Mouse (Mus musculus): ENCODE data around the gene Mup6. TPM values are rescaled to one million over a fixed set of nuclear protein-coding genes. Genes with fewer than 3 reads are reported as not detected.

Mup6 gene
- not detected in 2 replicates for polyA plus RNA-seq (2014; fragmentation: Nextera tagmentation; extraction: Ambion mirVana)

- 47% methylated on average over 3 of the region's 3 CpGs for WGBS
- H3K27ac ChIP-seq (replicated peaks in 1 of 2; ENCODE audit: control insufficient read depth in 1 of 2, insufficient read depth in 1 of 2, low read depth in 2 of 2, low read length in 2 of 2): no peak within 1 kb of the TSS
- no peak within 1 kb of the TSS for H3K4me2 ChIP-seq (ENCODE audit: low read length)
- ATAC-seq (ENCODE audit: insufficient number of reproducible peaks, insufficient read depth, low FRiP score, low read depth): no peak
- no peaks in the 10 kb centered on the region for H3K4me1 ChIP-seq (ENCODE audit: control insufficient read depth in 2 of 2, insufficient read depth in 2 of 2, low read length in 2 of 2)
- no peaks in the 10 kb centered on the region for H3K36me3 ChIP-seq (ENCODE audit: control insufficient read depth, insufficient read depth, low read length)
- no peaks in the 10 kb centered on the region for H3K9me3 ChIP-seq (ENCODE audit: control insufficient read depth, low read length)
- H3K9ac ChIP-seq (ENCODE audit: low read length): no peak within 1 kb of the TSS
- no peaks in the 10 kb centered on the region for H3K27me3 ChIP-seq (ENCODE audit: control insufficient read depth, insufficient read depth, low read length)
- H3K4me3 ChIP-seq (ENCODE audit: control insufficient read depth in 1 of 2, insufficient read depth in 1 of 2, low read depth in 1 of 2, low read length in 2 of 2): no peak within 1 kb of the TSS
Observed at GRCm38 (mm10) chr4:59963405-59964344, at the start of gene Mup6. Gene Mup6, plus strand, starts transcription at chr4:59964294.

- Histone ChIP-seq H3K4me1 (ENCODE audit: control insufficient read depth in 2 of 2, insufficient read depth in 2 of 2, low read length in 2 of 2) (no peaks in the 10 kb centered on the region; a peak in 1 of 4 replicates), H3K4me2 (ENCODE audit: low read length) (no peak within 1 kb of the TSS), H3K4me3 (ENCODE audit: control insufficient read depth in 1 of 2, insufficient read depth in 1 of 2, low read depth in 1 of 2, low read length in 2 of 2) (no peak within 1 kb of the TSS), H3K9ac (ENCODE audit: low read length) (no peak within 1 kb of the TSS), H3K27ac (replicated peaks in 1 of 2; ENCODE audit: control insufficient read depth in 1 of 2, insufficient read depth in 1 of 2, low read depth in 2 of 2, low read length in 2 of 2) (no peak within 1 kb of the TSS), H3K9me3 (ENCODE audit: control insufficient read depth, low read length) (no peaks in the 10 kb centered on the region), H3K36me3 (ENCODE audit: control insufficient read depth, insufficient read depth, low read length) (no peaks in the 10 kb centered on the region), H3K27me3 (ENCODE audit: control insufficient read depth, insufficient read depth, low read length) (no peaks in the 10 kb centered on the region; the same call in 1 of the 2 replicates)
- peak; percentile 44; the same call in 1 of the 2 replicates for ATAC-seq (ENCODE audit: insufficient number of reproducible peaks, insufficient read depth, low FRiP score, low read depth)
- 25% methylated on average over 22 of the region's 22 CpGs for WGBS
Observed at GRCm38 (mm10) chr4:59914608-59915403, 49.3 kb upstream of the Mup6 start, which contains the start of gene Slc46a2. Gene Slc46a2, minus strand, starts transcription at chr4:59915056.

DNA sequence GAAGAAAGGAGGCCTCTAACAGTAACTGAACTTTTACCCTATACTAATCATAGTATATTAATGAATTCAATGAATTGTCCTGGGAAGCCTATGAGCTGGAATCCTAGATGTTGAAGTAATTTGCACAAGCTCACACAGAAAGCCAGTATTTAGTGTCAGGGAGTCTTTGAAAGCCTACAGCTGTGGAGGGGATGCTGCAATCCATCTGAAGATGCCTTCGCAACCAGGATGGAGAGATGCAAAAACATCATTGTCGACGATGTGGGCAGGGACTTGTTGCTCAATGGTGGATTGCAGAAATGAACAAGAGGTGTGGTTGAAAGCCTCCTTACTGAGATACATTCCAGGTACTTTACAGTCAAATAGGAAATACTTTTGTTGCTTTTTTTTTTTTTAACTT is 46.1 kb upstream of the Mup6 start:
- H3K36me3 ChIP-seq (ENCODE audit: control insufficient read depth, insufficient read depth, low read length): no peaks in the 10 kb centered on the region
- H3K27ac ChIP-seq (replicated peaks in 1 of 2; ENCODE audit: control insufficient read depth in 1 of 2, insufficient read depth in 1 of 2, low read depth in 2 of 2, low read length in 2 of 2): no peak overlapping the region
- no peak for ATAC-seq (ENCODE audit: insufficient number of reproducible peaks, insufficient read depth, low FRiP score, low read depth)
- H3K9ac ChIP-seq (ENCODE audit: low read length): no peak overlapping the region
- H3K4me1 ChIP-seq (ENCODE audit: control insufficient read depth in 2 of 2, insufficient read depth in 2 of 2, low read length in 2 of 2): no peaks in the 10 kb centered on the region; a peak in 1 of 4 replicates
- H3K4me3 ChIP-seq (ENCODE audit: control insufficient read depth in 1 of 2, insufficient read depth in 1 of 2, low read depth in 1 of 2, low read length in 2 of 2): no peak overlapping the region
- no peaks in the 10 kb centered on the region; the same call in 1 of the 2 replicates for H3K27me3 ChIP-seq (ENCODE audit: control insufficient read depth, insufficient read depth, low read length)
- 93% methylated on average over 3 of the region's 3 CpGs for WGBS
- H3K9me3 ChIP-seq (ENCODE audit: control insufficient read depth, low read length): no peaks in the 10 kb centered on the region
- no peak overlapping the region for H3K4me2 ChIP-seq (ENCODE audit: low read length)

DNA sequence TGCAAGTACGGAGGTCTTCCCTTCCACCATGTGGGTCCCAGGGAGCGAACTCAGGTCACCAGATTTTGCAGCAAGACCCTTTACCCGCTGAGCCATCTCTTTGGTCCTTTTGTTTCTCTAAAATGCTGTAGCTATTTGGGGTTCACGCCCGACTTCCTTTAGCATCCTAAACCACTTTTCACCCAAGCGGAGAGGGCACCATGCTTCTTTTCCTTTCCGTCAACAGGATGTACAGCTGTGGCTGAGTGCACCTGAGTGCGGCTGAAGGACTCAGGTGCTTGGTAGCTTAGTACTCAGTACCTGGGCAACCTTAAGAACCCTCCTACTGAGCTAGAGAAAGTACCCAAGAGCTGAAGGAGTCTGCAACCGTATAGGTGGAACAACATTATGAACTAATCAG is 39.0 kb upstream of the Mup6 start:
- H3K4me2 ChIP-seq (ENCODE audit: low read length): no peak overlapping the region
- H3K9ac ChIP-seq (ENCODE audit: low read length): no peak overlapping the region
- H3K36me3 ChIP-seq (ENCODE audit: control insufficient read depth, insufficient read depth, low read length): no peaks in the 10 kb centered on the region
- WGBS: 88% methylated on average over 9 of the region's 9 CpGs
- no peaks in the 10 kb centered on the region for H3K9me3 ChIP-seq (ENCODE audit: control insufficient read depth, low read length)
- H3K27me3 ChIP-seq (ENCODE audit: control insufficient read depth, insufficient read depth, low read length): no peaks in the 10 kb centered on the region
- H3K27ac ChIP-seq (replicated peaks in 1 of 2; ENCODE audit: control insufficient read depth in 1 of 2, insufficient read depth in 1 of 2, low read depth in 2 of 2, low read length in 2 of 2): no peak overlapping the region
- no peak overlapping the region for H3K4me3 ChIP-seq (ENCODE audit: control insufficient read depth in 1 of 2, insufficient read depth in 1 of 2, low read depth in 1 of 2, low read length in 2 of 2)
- H3K4me1 ChIP-seq (ENCODE audit: control insufficient read depth in 2 of 2, insufficient read depth in 2 of 2, low read length in 2 of 2): peaks cover 2 to 10% of the 10 kb centered on the region in 2 experiments; a peak in 1 of 4 replicates
- no peak for ATAC-seq (ENCODE audit: insufficient number of reproducible peaks, insufficient read depth, low FRiP score, low read depth)

- 0 out of 2 replicates have a peak, but pooled peaks have one; percentile 24 for ATAC-seq (ENCODE audit: insufficient number of reproducible peaks, insufficient read depth, low FRiP score, low read depth)
- Histone ChIP-seq H3K27me3 (ENCODE audit: control insufficient read depth, insufficient read depth, low read length) (no peaks in the 10 kb centered on the region), H3K9ac (ENCODE audit: low read length) (no peak overlapping the region), H3K4me2 (ENCODE audit: low read length) (no peak overlapping the region), H3K4me1 (ENCODE audit: control insufficient read depth in 2 of 2, insufficient read depth in 2 of 2, low read length in 2 of 2) (peaks cover 2 to 10% of the 10 kb centered on the region in 2 experiments; a peak in 1 of 4 replicates), H3K9me3 (ENCODE audit: control insufficient read depth, low read length) (no peaks in the 10 kb centered on the region), H3K4me3 (ENCODE audit: control insufficient read depth in 1 of 2, insufficient read depth in 1 of 2, low read depth in 1 of 2, low read length in 2 of 2) (no peak overlapping the region), H3K27ac (replicated peaks in 1 of 2; ENCODE audit: control insufficient read depth in 1 of 2, insufficient read depth in 1 of 2, low read depth in 2 of 2, low read length in 2 of 2) (no peak overlapping the region), H3K36me3 (ENCODE audit: control insufficient read depth, insufficient read depth, low read length) (no peaks in the 10 kb centered on the region)
- 77% methylated on average over 3 of the region's 3 CpGs for WGBS
Observed at GRCm38 (mm10) chr4:59927666-59928065, 36.4 kb upstream of the Mup6 start.

- 0 out of 2 replicates have a peak, but pooled peaks have one; percentile 41 for ATAC-seq (ENCODE audit: insufficient number of reproducible peaks, insufficient read depth, low FRiP score, low read depth)
- WGBS: 15% methylated on average over 6 of the region's 6 CpGs
Observed at GRCm38 (mm10) chr4:59928347-59928746, 35.7 kb upstream of the Mup6 start.

DNA sequence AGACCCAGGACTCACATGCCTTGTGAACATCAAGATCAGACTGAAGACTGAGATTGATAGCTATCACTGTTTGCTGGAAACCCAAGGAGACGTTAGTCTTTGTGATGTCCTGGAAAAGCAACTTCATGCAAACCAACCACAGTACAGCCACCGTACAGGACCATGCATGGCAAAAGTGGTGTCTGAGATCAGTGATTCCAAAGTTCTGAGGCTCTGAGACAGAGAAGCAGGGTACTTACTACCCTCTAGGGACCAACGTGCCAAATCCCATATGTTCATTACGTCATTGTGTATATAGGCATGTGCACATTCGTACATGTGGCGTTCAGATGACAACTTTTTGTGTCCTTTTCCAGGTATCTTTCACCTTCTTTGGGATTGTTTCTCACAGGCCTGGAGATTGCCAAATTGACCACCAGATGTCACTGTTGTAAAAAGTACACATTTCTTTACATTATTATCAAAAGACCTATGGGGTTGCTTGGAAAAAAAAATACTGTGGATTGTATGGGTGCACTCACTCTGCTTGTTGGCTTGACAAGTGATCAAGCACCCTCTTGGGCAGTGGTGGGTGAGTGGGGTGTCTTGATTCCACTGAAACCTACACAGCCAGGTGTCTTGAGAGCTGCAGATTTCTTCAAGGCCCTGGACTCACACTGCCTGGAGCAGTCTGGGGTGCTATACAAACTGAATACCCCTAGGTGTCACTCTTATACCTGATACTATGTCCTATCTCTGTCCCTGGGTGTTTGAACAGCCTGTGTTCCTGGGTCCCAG is 31.4 kb upstream of the Mup6 start:
- ATAC-seq (ENCODE audit: insufficient number of reproducible peaks, insufficient read depth, low FRiP score, low read depth): peak; percentile 31; the same call in 1 of the 2 replicates
- no peaks in the 10 kb centered on the region for H3K27me3 ChIP-seq (ENCODE audit: control insufficient read depth, insufficient read depth, low read length)

More at GRCm38 (mm10) chr4:59928347-59928746, 35.7 kb upstream of the Mup6 start:
- no peaks in the 10 kb centered on the region for H3K27me3 ChIP-seq (ENCODE audit: control insufficient read depth, insufficient read depth, low read length)
- H3K36me3 ChIP-seq (ENCODE audit: control insufficient read depth, insufficient read depth, low read length): no peaks in the 10 kb centered on the region
- no peak overlapping the region for H3K4me2 ChIP-seq (ENCODE audit: low read length)
- no peak overlapping the region for H3K9ac ChIP-seq (ENCODE audit: low read length)
- no peaks in the 10 kb centered on the region for H3K9me3 ChIP-seq (ENCODE audit: control insufficient read depth, low read length)
- H3K4me1 ChIP-seq (ENCODE audit: control insufficient read depth in 2 of 2, insufficient read depth in 2 of 2, low read length in 2 of 2): peaks cover 2 to 10% of the 10 kb centered on the region in 2 experiments; a peak in 1 of 4 replicates
- H3K4me3 ChIP-seq (ENCODE audit: control insufficient read depth in 1 of 2, insufficient read depth in 1 of 2, low read depth in 1 of 2, low read length in 2 of 2): no peak overlapping the region
- H3K27ac ChIP-seq (replicated peaks in 1 of 2; ENCODE audit: control insufficient read depth in 1 of 2, insufficient read depth in 1 of 2, low read depth in 2 of 2, low read length in 2 of 2): no peak overlapping the region

More for the DNA sequence above, 31.4 kb upstream of the Mup6 start:
- Histone ChIP-seq H3K27ac (replicated peaks in 1 of 2; ENCODE audit: control insufficient read depth in 1 of 2, insufficient read depth in 1 of 2, low read depth in 2 of 2, low read length in 2 of 2) (no peak overlapping the region), H3K9ac (ENCODE audit: low read length) (no peak overlapping the region), H3K4me3 (ENCODE audit: control insufficient read depth in 1 of 2, insufficient read depth in 1 of 2, low read depth in 1 of 2, low read length in 2 of 2) (no peak overlapping the region), H3K36me3 (ENCODE audit: control insufficient read depth, insufficient read depth, low read length) (no peaks in the 10 kb centered on the region), H3K4me2 (ENCODE audit: low read length) (no peak overlapping the region), H3K9me3 (ENCODE audit: control insufficient read depth, low read length) (no peaks in the 10 kb centered on the region), H3K4me1 (ENCODE audit: control insufficient read depth in 2 of 2, insufficient read depth in 2 of 2, low read length in 2 of 2) (no peaks in the 10 kb centered on the region)
- 48% methylated on average over 6 of the region's 6 CpGs for WGBS

All from heart, embryonic 14.5 days (tissue).